Mouse (Mus musculus): Measurements from ENCODE around the gene Ptprn2.

Gene Ptprn2

DNA sequence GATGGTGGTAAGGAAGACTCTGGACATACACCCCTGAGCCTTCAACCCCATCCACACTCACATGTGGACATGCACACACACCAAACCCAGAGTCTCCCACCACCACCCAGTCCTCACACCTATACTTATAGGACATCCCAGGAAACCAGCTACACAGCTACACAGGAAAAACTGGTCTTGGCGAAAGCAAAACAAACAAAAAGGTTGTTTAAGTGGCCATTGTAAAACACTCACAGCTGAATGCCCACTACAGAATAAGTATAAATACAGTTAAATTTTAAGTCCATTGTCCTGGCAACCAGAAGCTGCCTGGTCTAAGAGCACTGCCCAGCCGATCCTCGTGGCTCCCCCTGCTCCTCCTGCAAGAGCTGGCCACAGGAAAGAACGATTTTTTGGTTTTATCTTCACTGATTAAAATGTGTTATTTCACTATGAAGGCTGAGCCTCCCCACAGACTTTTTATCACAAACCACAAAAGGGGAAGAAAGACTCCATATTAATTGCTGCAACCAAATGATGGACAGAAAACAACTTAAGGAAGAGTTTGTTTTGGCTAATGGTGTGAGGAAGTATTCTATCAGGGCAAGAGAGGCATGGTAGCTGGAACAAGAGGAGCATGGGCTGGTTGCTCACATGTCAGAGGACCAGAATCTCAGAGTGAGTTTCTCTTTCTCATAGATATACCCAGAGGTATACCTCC is 722.1 kb downstream of the Ptprn2 start:
- in situ Hi-C loops (cut with MseI, MboI) = no loop called here

GRCm38 (mm10) chr12:117210467-117210866 is 724.9 kb downstream of the Ptprn2 start:
- in situ Hi-C loops (cut with MseI, MboI) = no loop called here

- in situ Hi-C loops (cut with MseI, MboI) = no loop called here
These were observed 728.0 kb downstream of the Ptprn2 start for GRCm38 (mm10) chr12:117213531-117213930.

DNA sequence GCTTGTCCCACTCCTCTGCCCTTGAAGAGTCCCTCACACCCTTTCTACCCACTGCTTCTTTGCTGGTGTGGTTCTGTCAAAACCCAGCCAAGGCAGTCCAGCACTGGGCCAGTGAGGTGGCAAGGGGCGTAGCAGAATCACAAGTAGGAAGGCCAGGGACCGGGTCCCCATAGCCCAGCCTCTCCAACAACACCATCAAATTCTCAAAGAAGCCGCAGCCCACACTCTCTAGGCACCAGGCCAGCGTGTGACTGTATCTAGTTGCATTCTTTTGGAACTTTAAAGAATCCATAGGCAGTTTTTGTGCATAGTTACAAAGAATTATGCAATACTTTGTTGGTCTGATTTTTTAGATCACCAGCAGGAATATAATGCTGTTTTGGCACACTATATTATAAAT is 728.8 kb downstream of the Ptprn2 start:
- in situ Hi-C loops (cut with MseI, MboI) = no loop called here

DNA sequence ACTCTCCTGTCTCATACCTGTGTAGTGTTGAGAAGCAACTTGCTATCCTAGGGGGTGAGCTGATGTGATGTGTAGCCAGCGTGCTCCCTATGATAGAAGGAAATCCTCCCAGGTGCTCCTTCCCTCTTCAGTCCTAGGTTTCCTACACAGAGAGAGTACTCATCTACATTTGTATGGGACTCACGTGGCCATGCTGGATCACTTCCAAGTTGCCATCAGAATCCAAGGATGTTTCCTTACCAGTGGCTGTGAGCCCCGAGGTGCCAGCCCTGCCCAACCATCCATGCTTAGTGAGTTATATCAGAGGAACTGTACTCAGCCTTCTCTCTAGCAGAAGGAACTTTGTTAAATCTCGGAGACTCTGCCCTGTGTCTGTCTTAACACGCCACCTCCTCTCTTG is 729.4 kb downstream of the Ptprn2 start:
- in situ Hi-C loops (cut with MseI, MboI) = no loop called here

DNA sequence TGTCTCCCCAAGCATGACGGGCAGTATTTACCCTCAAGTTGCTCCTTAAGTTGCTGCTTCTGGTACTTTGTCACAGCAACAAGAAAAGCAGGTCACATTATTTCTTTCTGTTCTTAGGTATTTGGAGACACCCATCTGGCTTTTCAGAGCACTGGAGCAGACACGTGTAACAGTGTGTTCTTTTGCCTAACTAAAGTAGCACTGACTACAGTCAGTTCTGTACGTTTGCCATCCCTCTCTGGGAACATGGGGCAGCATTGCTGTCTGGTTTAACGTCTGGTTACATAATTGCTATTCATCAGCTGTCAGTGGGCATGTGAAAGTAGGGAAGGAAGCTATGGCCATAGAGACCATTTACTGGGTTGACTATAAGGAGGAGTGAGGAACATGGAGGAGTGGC is 736.4 kb downstream of the Ptprn2 start:
- in situ Hi-C loops (cut with MseI, MboI) = no loop called here

DNA sequence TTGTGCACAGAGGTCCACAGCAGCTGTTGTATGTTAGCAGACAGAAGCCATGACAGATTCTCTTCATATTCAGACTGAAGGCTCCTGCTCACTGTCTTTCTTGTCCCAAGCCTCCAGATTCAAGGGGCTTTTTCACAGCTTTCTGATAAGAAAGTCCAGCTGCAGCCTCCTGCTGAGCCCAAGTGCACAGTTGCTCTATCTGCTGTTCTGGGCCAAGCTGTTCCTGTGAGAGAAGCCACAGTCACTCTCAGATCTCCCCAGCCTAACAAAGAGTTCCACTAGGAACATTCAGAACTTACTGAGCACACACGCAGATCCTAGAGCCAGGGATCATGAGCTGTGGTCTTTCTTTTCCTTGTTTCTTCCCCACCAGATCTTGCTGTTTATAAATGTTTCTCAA is 738.5 kb downstream of the Ptprn2 start:
- in situ Hi-C loops (cut with MseI, MboI) = no loop called here

GRCm38 (mm10) chr12:117227236-117227635 is 741.7 kb downstream of the Ptprn2 start:
- in situ Hi-C loops (cut with MseI, MboI) = no loop called here

GRCm38 (mm10) chr12:117229442-117229841 is 743.9 kb downstream of the Ptprn2 start:
- in situ Hi-C loops (cut with MseI, MboI) = no loop called here

DNA sequence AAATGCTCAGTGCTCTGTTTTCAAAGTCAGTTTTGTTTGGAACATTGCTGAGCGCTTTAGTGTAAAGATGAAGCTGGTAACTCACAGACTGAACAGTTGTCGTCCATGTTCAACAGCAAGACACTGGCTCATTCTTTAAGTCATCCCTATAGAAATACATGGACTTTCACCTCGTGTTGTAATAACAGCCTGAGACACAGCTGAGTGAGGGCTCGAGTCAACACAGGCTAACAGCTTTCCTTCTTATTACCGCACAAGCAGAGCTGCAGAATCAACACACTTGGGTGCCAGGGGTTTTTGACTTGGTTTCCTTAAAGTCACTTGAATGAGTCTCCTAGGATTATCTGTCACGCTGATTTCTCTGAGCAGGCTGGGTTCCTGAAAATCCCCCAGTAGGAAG is 744.8 kb downstream of the Ptprn2 start:
- in situ Hi-C loops (cut with MseI, MboI) = no loop called here

GRCm38 (mm10) chr12:117231850-117232249 is 746.3 kb downstream of the Ptprn2 start:
- in situ Hi-C loops (cut with MseI, MboI) = no loop called here

DNA sequence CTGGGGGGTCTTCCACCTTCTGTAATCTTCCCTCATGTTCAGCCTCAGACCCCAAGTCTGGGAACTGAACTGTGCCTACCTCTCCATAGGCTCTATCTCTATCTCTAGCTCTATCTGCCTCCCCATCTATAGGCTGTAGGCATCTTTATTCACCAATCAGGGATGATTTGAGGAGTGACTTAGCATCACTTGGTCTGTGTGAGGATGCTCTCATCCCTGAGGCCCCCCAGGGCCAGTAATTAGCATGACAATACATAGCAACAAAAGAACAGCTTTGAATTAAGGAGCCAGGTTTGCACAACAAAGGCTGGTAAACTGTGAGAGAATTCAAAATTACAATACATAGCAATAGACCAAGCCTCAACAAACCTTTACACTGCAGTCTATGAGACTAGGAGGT is 749.6 kb downstream of the Ptprn2 start:
- in situ Hi-C loops (cut with MseI, MboI) = no loop called here

DNA sequence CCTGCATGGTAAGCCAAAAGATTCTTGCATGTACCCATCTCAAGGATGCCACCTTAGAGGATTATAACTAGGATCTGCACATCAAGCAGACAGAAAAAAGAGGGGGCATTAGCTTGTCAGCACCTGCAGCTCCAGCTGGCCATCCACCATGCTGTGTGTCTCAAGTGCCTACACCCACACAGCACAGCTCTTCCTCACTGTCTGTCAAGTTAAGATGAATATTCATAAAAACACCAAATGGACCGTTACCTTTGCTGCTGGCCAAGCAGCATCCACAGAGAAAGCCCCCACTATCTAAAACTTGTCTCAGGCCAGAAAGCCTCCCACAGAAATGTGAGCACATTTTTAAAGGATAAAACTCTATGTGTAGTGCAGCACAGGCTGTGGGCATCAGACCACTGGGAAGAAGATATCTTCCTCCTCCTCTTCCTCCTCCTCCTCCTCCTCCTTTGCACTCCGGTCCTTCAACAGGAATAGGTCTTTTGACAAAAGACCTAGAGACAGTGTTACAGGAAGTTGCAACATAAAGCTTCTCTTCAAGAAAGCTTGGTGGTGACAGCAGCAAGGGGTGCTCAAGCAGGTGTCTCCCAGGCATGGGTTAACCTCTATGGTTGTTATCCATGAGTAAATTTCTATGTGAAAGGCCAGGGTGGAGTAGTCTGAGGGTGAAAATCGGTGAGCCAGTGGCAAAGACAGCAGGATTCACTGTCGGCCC is 750.7 kb downstream of the Ptprn2 start:
- in situ Hi-C loops (cut with MseI, MboI) = no loop called here

DNA sequence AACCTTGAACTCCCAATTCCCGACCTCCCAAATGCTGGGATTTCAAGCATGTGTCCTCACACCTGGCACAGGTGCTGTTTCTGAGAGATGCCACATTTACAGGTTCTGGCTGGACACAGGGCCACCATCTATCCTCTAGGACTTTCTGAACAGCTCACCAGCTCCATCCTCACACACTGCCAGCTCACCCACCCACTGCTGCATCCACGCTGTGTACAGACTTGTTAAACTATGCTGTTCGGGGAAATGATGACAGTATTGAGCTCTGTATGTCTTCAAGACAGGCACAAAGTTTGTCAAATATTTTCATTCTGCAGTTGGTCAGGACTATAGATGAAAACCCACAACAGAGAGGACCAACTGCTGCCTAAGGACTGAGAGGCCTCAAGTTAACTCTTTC is 751.5 kb downstream of the Ptprn2 start:
- in situ Hi-C loops (cut with MseI, MboI) = no loop called here

GRCm38 (mm10) chr12:117239927-117240715 is 754.6 kb downstream of the Ptprn2 start:
- in situ Hi-C loops (cut with MseI, MboI) = no loop called here

DNA sequence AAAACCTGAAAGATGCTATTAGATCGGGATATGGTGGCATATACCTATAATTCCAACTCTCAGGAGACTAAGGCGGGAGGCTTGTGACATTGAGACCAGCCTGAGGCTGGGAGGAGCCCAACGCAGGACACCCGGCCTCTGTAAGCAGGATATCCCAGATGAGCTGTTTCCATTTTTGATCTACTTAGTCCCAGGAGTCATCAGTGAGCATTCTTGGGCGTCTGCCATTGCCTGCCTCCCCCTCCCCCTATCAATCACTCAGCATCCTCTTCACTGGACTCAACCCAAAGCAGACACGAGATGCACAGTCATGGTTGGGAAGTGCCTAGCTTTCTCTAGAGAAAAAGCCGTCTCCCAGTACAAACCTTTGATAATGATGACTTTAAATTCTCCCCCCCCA is 756.7 kb downstream of the Ptprn2 start:
- in situ Hi-C loops (cut with MseI, MboI) = no loop called here

- in situ Hi-C loops (cut with MseI, MboI) = no loop called here
These were observed 760.5 kb downstream of the Ptprn2 start for GRCm38 (mm10) chr12:117245885-117246478.

GRCm38 (mm10) chr12:117250465-117250864 is 764.9 kb downstream of the Ptprn2 start:
- in situ Hi-C loops (cut with MseI, MboI) = no loop called here

- in situ Hi-C loops (cut with MseI, MboI) = no loop called here
These were observed 766.3 kb downstream of the Ptprn2 start for GRCm38 (mm10) chr12:117251663-117252425.

GRCm38 (mm10) chr12:117252426-117252779 is 766.9 kb downstream of the Ptprn2 start:
- in situ Hi-C loops (cut with MseI, MboI) = no loop called here

DNA sequence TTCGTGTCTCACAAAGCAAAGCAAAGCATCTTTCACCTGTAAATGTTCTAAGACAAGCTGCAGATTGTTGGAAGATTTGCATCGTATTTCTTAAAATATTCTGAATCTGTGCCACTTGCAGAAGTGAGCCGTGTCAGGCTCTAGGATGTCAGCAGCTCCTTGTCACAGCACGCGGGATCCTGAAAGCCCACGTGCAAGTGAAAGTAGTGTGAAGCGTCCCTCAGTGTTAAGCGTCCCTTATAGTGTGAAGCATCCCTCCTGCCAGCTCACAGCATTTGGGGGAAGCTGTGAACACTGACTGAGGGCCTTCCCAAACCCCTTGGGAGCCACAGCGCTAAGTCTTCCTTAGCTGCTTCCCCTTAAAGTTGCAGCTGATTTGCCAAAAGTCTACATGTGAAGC is 768.8 kb downstream of the Ptprn2 start:
- in situ Hi-C loops (cut with MseI, MboI) = no loop called here

DNA sequence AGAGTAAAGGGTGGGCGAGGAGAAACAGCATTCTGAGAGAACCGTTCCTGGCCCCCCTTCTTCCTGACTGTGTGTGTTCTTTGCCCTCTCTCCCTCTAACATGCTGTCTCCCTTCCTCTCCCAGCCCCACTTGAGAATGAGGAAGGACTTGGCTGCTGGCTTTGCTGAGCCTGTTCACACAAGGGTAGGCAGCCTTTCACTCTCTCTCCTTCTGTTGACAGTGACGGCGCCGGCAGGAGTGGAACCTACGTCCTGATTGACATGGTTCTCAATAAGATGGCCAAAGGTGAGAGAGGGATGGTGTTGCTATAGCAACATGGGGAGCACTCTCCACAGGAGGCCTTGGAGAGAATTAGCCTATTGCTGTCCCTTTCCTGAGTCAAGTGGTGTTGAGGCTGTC is 769.8 kb downstream of the Ptprn2 start:
- in situ Hi-C loops (cut with MseI, MboI) = no loop called here
